Mouse (Mus musculus) stomach, embryonic 16.5 days (tissue): ENCODE data around the gene Fam117a. TPM values are rescaled to one million over a fixed set of nuclear protein-coding genes. Genes with fewer than 3 reads are reported as not detected.

Experiments
- ATAC-seq: fragments of 200-750 bp; cut with Nextera tagmentation; 2 replicates; pipeline ENCODE4 v1.8.0; 2017; ENCODE audit warnings: moderate number of reproducible peaks, moderate TSS enrichment; ENCODE audit not compliant: insufficient read depth, low FRiP score
- H3K27ac ChIP-seq: fragments of 300-500 bp; sonication (generic); 2 replicates; pipeline ENCODE4 v1.5.1; 2014; ENCODE audit warnings: low read length
- H3K27me3 ChIP-seq: fragments of 300-500 bp; sonication (generic); 2 replicates; pipeline ENCODE4 v1.6.1; 2014; ENCODE audit warnings: low read length, control low read depth, mixed read lengths; ENCODE audit not compliant: control insufficient read depth, insufficient read depth
- H3K36me3 ChIP-seq: fragments of 300-500 bp; sonication (generic); 2 replicates; pipeline ENCODE4 v1.6.1; 2014; ENCODE audit warnings: low read length; ENCODE audit not compliant: control insufficient read depth, insufficient read depth
- H3K4me1 ChIP-seq: fragments of 300-500 bp; sonication (generic); 2 replicates; pipeline ENCODE4 v1.6.1; 2014; ENCODE audit warnings: low read length, control low read depth, mixed read lengths; ENCODE audit not compliant: control insufficient read depth, insufficient read depth
- H3K4me2 ChIP-seq: fragments of 300-500 bp; sonication (generic); 2 replicates; pipeline ENCODE4 v1.6.1; 2014; ENCODE audit warnings: low read depth, low read length, mixed read lengths
- H3K4me3 ChIP-seq: fragments of 300-500 bp; sonication (generic); replicated peaks from 2 replicates; pipeline ENCODE4 v1.5.1; 2014; ENCODE audit warnings: mild to moderate bottlenecking, low read length
- H3K9ac ChIP-seq: fragments of 300-500 bp; sonication (generic); 2 replicates; pipeline ENCODE4 v1.6.1; 2014; ENCODE audit warnings: low read length
- H3K9me3 ChIP-seq: fragments of 300-500 bp; sonication (generic); replicated peaks from 2 replicates; pipeline ENCODE4 v1.6.1; 2016; ENCODE audit warnings: low read length, control low read depth; ENCODE audit not compliant: control insufficient read depth
- WGBS: fragments of 180-500 bp; shearing (Covaris S2); extraction: QIAGEN DNeasy Blood & Tissue Kit; methylation state at CpG from one replicate; pipeline ENCODE4 v1.1.7; 2014; 5-methylcytosine and 5-hydroxymethylcytosine counted together
- polyA plus RNA-seq: library from polyadenylated mRNA; unstranded; fragments of >200 nt; fragmentation: Nextera tagmentation; extraction: Ambion mirVana; gene quantifications from 2 replicates; pipeline ENCODE4 v1.2.1, GENCODE M21; 2015

The Fam117a gene
- polyA plus RNA-seq, 1 experiment from 2014 or later: 13.9 TPM

DNA sequence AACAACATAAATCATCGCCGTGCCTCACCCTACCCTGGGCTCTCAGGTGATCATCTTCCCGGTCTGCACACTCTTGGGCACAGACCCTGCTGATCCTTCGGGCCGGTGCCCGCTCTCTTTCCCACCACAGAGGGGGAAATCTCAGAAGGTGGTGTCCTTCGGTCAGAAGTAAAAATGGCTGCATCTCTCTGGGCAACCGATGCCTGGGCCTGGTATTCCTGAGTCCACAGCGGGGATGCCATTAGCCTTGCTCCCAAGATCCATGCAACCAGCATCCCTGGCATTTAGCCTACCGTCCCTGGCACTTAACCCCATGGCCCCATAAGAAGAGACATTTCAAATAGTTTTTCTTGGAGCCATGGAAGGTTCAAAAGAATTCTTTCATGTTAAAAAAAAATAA lies 12.6 kb upstream of the Fam117a start:
- no peaks in the 10 kb centered on the region for H3K36me3 ChIP-seq
- H3K27ac ChIP-seq: no peak overlapping the region
- 89% methylated on average over 10 of the region's 10 CpGs for WGBS
- H3K27me3 ChIP-seq: no peaks in the 10 kb centered on the region
- no peak for ATAC-seq
- no peak overlapping the region for H3K9ac ChIP-seq
- no peaks in the 10 kb centered on the region for H3K4me1 ChIP-seq
- H3K9me3 ChIP-seq: no peaks in the 10 kb centered on the region
- no peak overlapping the region for H3K4me3 ChIP-seq
- H3K4me2 ChIP-seq: no peak overlapping the region

DNA sequence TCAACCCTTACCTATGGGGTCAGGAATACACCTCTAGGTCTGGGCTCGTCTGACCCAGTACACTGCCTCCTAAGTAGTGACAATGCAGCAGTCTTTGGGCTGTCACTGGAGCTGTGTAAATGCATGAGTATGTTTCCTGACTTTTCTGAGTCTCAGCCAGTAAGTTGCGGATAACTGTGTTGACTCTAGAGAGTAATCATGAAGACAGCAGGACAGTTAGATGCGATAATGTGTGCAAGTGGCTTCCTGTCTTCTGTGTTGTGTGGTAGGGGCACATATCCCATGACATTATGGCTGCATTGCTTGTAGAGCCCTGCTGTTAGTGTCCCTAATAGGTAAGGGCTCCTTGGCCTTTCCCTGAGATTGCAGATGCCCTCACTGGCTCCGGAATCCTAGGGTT lies 11.0 kb upstream of the Fam117a start:
- H3K9ac ChIP-seq: no peak overlapping the region
- H3K4me1 ChIP-seq: no peaks in the 10 kb centered on the region
- no peaks in the 10 kb centered on the region for H3K9me3 ChIP-seq
- no peak overlapping the region for H3K4me2 ChIP-seq
- no peak overlapping the region for H3K4me3 ChIP-seq
- no peaks in the 10 kb centered on the region for H3K36me3 ChIP-seq
- WGBS: 81% methylated on average over 4 of the region's 4 CpGs
- H3K27me3 ChIP-seq: no peaks in the 10 kb centered on the region
- no peak for ATAC-seq
- H3K27ac ChIP-seq: no peak overlapping the region

DNA sequence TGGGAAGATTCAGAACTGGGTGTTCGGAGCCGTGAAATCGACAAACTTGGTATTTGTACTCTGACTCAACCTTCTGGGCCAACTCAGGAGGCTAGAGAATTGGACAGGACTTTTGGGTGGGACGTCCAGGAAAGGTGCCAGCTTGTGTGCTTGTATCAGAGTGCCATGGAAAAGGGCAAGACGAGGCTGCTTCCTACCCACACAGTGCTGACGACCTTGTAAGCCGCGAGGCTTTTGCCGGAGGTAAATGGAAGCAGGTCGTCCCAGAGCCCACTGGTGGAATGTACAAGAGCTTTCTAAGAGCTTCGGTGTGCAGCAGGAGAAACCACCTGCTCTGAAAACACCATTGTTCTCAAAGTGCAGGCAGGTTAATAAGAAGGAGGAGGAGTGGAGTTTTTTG lies 10.6 kb upstream of the Fam117a start:
- Histone ChIP-seq H3K4me3 (no peak overlapping the region), H3K9ac (no peak overlapping the region), H3K9me3 (no peaks in the 10 kb centered on the region), H3K4me2 (no peak overlapping the region), H3K27ac (no peak overlapping the region), H3K36me3 (no peaks in the 10 kb centered on the region), H3K27me3 (no peaks in the 10 kb centered on the region), H3K4me1 (no peaks in the 10 kb centered on the region)
- no peak for ATAC-seq
- WGBS: 70% methylated on average over 11 of the region's 11 CpGs

DNA sequence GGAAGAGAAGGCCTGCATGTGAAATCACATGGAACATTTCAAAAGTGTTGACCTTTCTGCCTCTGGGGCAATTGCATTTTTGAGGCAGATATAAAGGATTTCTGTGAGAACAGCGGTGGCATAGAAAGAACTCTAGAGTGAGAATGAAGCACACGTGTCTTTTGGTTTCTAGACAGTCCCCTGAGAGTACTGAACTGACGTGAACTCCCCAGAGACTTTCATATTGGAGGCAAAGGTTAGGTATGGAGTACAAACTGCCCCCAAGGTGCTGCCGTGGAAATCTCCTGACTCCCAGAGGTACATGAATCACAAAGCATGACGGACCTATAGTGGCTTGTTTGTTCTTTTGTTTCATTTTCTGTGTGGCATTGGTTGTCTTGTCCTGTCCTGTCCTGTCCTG lies 8.2 kb upstream of the Fam117a start:
- H3K27ac ChIP-seq: no peak overlapping the region
- H3K4me2 ChIP-seq: no peak overlapping the region
- no peak overlapping the region for H3K9ac ChIP-seq
- H3K36me3 ChIP-seq: no peaks in the 10 kb centered on the region
- H3K4me3 ChIP-seq: no peak overlapping the region
- H3K4me1 ChIP-seq: no peaks in the 10 kb centered on the region; the same call in 1 of the 2 replicates
- WGBS: 72% methylated on average over 5 of the region's 5 CpGs
- no peak for ATAC-seq
- no peaks in the 10 kb centered on the region for H3K27me3 ChIP-seq
- no peaks in the 10 kb centered on the region for H3K9me3 ChIP-seq

DNA sequence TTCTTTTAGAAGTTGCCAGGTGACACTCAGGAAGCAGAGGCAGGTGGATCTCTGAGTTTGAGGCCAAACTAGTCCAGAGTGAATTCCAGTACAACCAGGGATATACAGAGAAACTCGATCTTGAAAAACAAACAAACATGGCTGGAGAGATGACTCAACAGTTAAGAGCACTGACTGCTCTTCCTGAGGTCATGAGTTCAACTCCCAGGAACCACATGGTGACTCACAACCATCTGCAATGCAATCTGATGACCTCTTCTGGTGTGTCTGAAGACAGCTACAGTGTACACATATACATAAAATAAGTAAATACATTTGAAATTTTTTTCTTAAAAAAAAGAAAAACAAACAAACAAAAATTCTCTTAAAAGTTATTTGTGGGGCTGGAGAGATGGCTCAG lies 6.2 kb upstream of the Fam117a start:
- H3K4me3 ChIP-seq: no peak overlapping the region
- no peaks in the 10 kb centered on the region; the same call in 1 of the 2 replicates for H3K4me1 ChIP-seq
- H3K9ac ChIP-seq: no peak overlapping the region
- no peak for ATAC-seq
- no peak overlapping the region for H3K4me2 ChIP-seq
- 45% methylated on average over 1 of the region's 1 CpGs for WGBS
- no peaks in the 10 kb centered on the region for H3K36me3 ChIP-seq
- no peak overlapping the region for H3K27ac ChIP-seq
- H3K9me3 ChIP-seq: no peaks in the 10 kb centered on the region
- H3K27me3 ChIP-seq: no peaks in the 10 kb centered on the region

DNA sequence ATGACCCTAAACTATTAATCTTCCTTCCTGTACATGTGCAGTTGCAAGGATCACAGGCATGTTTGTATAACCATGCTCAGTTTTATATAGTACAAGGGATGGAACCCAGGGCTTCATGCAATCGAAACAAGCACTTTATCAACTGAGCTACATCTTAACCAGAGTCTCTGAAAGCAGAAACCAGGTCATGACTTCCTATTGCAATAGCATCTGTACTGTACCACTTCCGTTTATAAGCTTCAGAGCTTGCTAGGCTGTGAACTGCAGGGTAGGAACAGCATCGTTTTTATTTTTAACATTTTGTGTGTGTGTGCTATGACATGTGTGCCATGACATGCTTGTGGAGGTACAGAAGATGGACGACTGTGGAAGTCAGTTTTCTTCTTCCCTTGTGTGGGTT lies 3.6 kb upstream of the Fam117a start:
- no peak for ATAC-seq
- Histone ChIP-seq H3K36me3 (no peaks in the 10 kb centered on the region), H3K9ac (no peak overlapping the region), H3K27ac (no peak overlapping the region), H3K4me1 (peaks cover 10% of the 10 kb centered on the region), H3K27me3 (no peaks in the 10 kb centered on the region), H3K4me2 (no peak overlapping the region), H3K4me3 (no peak overlapping the region), H3K9me3 (no peaks in the 10 kb centered on the region)
- 45% methylated on average over 4 of the region's 4 CpGs for whole genome bisulfite sequencing

DNA sequence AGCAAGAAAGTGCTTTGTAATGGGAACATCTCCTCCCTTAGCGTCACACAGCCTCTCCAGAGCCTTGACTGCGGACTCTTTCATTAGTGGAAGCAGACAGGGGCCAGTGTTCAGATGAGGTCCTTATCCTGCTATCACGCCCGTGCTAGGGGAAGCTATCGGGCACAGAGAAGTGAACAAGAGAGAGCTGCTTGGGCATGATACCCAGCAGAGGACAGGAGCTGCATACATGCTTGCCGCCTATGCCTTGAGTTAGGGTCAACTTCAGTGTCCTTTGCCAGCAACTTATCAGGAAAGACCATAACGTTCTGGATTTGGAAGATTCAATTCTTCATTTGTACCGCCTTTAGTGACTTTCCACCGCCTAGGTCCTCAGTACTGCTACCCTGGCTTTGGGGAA lies 3.0 kb upstream of the Fam117a start:
- H3K4me1 ChIP-seq: peaks cover 16% of the 10 kb centered on the region
- 80% methylated on average over 9 of the region's 9 CpGs for WGBS
- ATAC-seq: no peak
- no peak overlapping the region for H3K4me2 ChIP-seq
- no peak overlapping the region for H3K4me3 ChIP-seq
- H3K27me3 ChIP-seq: no peaks in the 10 kb centered on the region
- H3K9ac ChIP-seq: no peak overlapping the region
- no peak overlapping the region for H3K27ac ChIP-seq
- H3K9me3 ChIP-seq: no peaks in the 10 kb centered on the region
- H3K36me3 ChIP-seq: no peaks in the 10 kb centered on the region

DNA sequence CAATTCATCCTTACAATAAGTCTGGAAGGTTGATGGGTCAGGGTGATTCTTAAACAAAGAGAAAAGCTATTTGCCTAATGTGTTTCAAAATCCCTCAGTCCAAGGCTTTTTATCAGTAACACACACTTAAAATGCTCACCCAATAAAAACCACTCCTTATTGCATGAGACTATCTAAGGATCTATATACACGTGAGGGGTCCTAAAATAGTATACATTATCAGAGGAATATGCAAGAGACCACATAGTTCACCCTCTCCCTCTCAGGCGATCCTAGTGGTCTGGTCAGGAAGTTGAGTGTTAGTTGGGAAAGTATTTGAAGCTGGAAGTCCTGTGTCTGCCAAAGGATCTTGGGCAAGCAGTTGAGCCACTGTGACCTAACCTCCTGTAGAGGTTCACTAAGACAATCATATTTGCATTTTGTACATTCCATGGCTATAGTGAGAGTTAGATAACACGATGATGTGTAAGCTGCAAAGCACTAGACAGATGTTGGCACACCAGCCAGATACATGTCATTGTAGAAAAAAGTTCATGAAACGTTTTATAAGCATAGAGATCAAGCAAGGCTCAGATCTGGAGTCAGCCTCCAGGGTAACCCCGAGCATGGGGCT lies 2.3 kb upstream of the Fam117a start:
- Histone ChIP-seq H3K4me2 (no peak overlapping the region), H3K9ac (no peak overlapping the region), H3K4me3 (no peak overlapping the region), H3K9me3 (no peaks in the 10 kb centered on the region), H3K27ac (no peak overlapping the region), H3K27me3 (no peaks in the 10 kb centered on the region), H3K36me3 (no peaks in the 10 kb centered on the region), H3K4me1 (peaks cover 24% of the 10 kb centered on the region)
- WGBS: 59% methylated on average over 5 of the region's 5 CpGs
- no peak for ATAC-seq

DNA sequence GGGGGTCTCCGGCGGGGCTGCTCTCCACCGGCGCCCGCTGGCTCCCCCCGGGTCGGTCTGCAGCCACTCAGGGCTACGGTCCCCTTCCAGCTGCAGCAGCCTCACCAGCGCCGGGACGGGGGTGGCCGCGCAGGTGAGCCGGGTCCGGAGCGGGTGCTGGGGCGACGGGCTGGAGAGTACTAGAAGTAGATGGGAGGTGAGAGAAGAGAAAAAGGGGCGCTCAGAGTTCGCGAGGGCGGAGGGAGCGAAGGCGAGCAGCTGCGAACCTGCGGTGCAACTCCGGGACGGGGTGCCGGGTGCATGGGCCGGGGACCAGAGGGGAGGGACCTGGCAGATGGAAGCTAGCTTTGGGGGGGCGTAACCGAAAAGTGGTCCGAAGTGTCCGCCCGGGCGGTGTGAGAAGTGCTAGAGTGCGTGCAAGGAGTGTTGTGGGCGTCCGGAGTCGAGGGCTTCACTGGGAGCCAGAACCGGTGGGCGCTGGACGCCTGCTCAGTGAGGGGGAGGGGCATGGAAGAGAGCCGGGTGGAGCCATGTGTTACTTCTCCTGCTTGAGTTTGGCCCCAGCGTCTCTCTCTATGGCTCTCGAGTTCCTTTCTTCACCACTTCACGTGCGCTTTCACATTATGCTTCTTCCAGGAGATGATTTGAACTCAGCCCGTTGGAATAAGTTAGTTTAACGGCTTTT lies 453 bp downstream of the Fam117a start:
- peak overlapping the region; percentile 68 for H3K4me2 ChIP-seq
- peaks cover 26% of the 10 kb centered on the region for H3K4me1 ChIP-seq
- peak; percentile 64 for ATAC-seq
- under 1% methylated on average over 50 of the region's 50 CpGs for WGBS
- no peaks in the 10 kb centered on the region for H3K36me3 ChIP-seq
- H3K4me3 ChIP-seq: peak overlapping the region; percentile 96
- no peaks in the 10 kb centered on the region for H3K9me3 ChIP-seq
- H3K27ac ChIP-seq: peak overlapping the region; percentile 80
- H3K9ac ChIP-seq: peak overlapping the region; percentile 89
- H3K27me3 ChIP-seq: no peaks in the 10 kb centered on the region
